Comparison of ENCODE assay signal across 8 mouse cellular contexts in genomic region chrX:85574182-85574541, GRCm38 (mm10). TPM values are rescaled to one million over a fixed set of nuclear protein-coding genes. Genes with fewer than 3 reads are reported as not detected.
DNase-seq lines count a peak whose midpoint lies in the region; ATAC-seq and TF ChIP-seq lines count a peak whose summit lies in the region.

No protein-coding gene starts in this region.

- H3K9me3 ChIP-seq in heart, embryonic 10.5 days, result no peaks in the 10 kb centered on the region
- H3K9me3 ChIP-seq in liver, embryonic 15.5 days (replicated peaks), result no peaks in the 10 kb centered on the region

- peak overlapping the region; percentile 63 for H3K4me2 ChIP-seq in liver, embryonic 15.5 days

- peak overlapping the region; percentile 74 for H3K4me3 ChIP-seq in heart, embryonic 10.5 days
- peak overlapping the region; percentile 78 for H3K4me3 ChIP-seq in liver, embryonic 15.5 days (replicated peaks)
- H3K4me3 ChIP-seq in olfactory bulb, adult 2 months (ENCODE audit: insufficient read depth, low read depth, low read length), result peak overlapping the region; percentile 86

- no peak for TF ChIP-seq CTCF in brain, embryonic 14.5 days (IDR thresholded peaks at IDR 0.05; ENCODE audit: borderline replicate concordance, extremely low read depth, insufficient read depth, insufficient read length)
- TF ChIP-seq CTCF in olfactory bulb, adult 2 months (IDR thresholded peaks at IDR 0.05; ENCODE audit: insufficient read depth, low read depth, low read length), result no peak

- DNase-seq in heart, embryonic 10.5 days (ENCODE audit: low spot score), result peak; percentile 75
- DNase-seq in heart, postnatal 25 days (ENCODE audit: low spot score), result no peak
- DNase-seq in A20 (ENCODE audit: low read depth, low spot score), result peak; percentile 53
- DNase-seq in brain, embryonic 14.5 days (ENCODE audit: low read depth), result peak; percentile 31
- DNase-seq in heart, postnatal 4 days, result peak; percentile 17
- DNase-seq in layer of hippocampus, postnatal 14 days (ENCODE audit: low spot score in 2 of 2), result no peak

- intact Hi-C loops in heart, postnatal 25 days (cut with DNase I), result no loop called here

- ATAC-seq in liver, embryonic 15.5 days (ENCODE audit: insufficient read depth), result peak; percentile 56

- no peak for TF ChIP-seq POLR2A in brain, embryonic 14.5 days (IDR thresholded peaks at IDR 0.05; ENCODE audit: borderline replicate concordance, extremely low read depth, insufficient read depth, insufficient read length, poor library complexity, severe bottlenecking)
- TF ChIP-seq POLR2A in olfactory bulb, adult 2 months (IDR thresholded peaks at IDR 0.05; ENCODE audit: insufficient read depth, low read depth, low read length), result no peak

- peaks cover 7% of the 10 kb centered on the region; the same call in 1 of the 2 replicates for H3K27me3 ChIP-seq in heart, embryonic 10.5 days (ENCODE audit: insufficient read depth, poor library complexity, severe bottlenecking)
- H3K27me3 ChIP-seq in liver, embryonic 15.5 days, result peaks cover 5% of the 10 kb centered on the region

- peak overlapping the region; percentile 88 for H3K9ac ChIP-seq in liver, embryonic 15.5 days

- 0 out of 2 replicates have a peak, but pooled peaks cover 3% of the 10 kb centered on the region for H3K4me1 ChIP-seq in heart, embryonic 10.5 days
- peaks cover 18% of the 10 kb centered on the region for H3K4me1 ChIP-seq in liver, embryonic 15.5 days (replicated peaks)
- peaks cover 2% of the 10 kb centered on the region; the same call in 1 of the 2 replicates for H3K4me1 ChIP-seq in olfactory bulb, adult 2 months (ENCODE audit: control insufficient read depth, insufficient read depth, low read length)

- no peaks in the 10 kb centered on the region for H3K36me3 ChIP-seq in heart, embryonic 10.5 days
- H3K36me3 ChIP-seq in liver, embryonic 15.5 days (replicated peaks), result no peaks in the 10 kb centered on the region

- H3K27ac ChIP-seq in heart, embryonic 10.5 days, result peak overlapping the region; percentile 91
- H3K27ac ChIP-seq in liver, embryonic 15.5 days (replicated peaks), result peak overlapping the region; percentile 94
- H3K27ac ChIP-seq in olfactory bulb, adult 2 months (ENCODE audit: insufficient read depth, low read depth, low read length), result no peak overlapping the region

- WGBS in heart, embryonic 10.5 days, result 16% methylated on average over 30 of the region's 34 CpGs
- 8% methylated on average over 28 of the region's 34 CpGs for WGBS in liver, embryonic 15.5 days (ENCODE audit: insufficient replicate concordance)
- 23% methylated on average over 34 of the region's 34 CpGs for WGBS in olfactory bulb, adult 2 months

RNA-seq across cellular contexts. Expression of gene Tab3, which starts 0.3 kb away (rescaled TPM):
- 5.6 and 5.9 TPM in 2 replicates for polyA plus RNA-seq in heart, embryonic 10.5 days (2016; fragmentation: Nextera tagmentation; extraction: Ambion mirVana)
- total RNA-seq in heart, postnatal 25 days (2021), result 1 to 10 TPM; 6.6 to 7.5 TPM
- 9.3 and 12.8 TPM in 2 replicates for polyA plus RNA-seq in brain, embryonic 14.5 days (2012; rRNA removed)
- total RNA-seq in heart, postnatal 4 days (2021), result 10 to 100 TPM; 10.2 to 12.7 TPM
- 7.3 and 8.2 TPM in 2 replicates for polyA plus RNA-seq in liver, embryonic 15.5 days (2015; fragmentation: Nextera tagmentation; extraction: Ambion mirVana)
- polyA plus RNA-seq in olfactory bulb, adult 2 months (2012; ENCODE audit: insufficient read depth, insufficient read length, low replicate concordance, missing spikeins), result not detected in 2 replicates
- 10 to 100 TPM; 15.2 to 15.6 TPM for total RNA-seq in layer of hippocampus, postnatal 14 days (2021)

Comparison
In these comparisons a context has a peak if more than half of its experiments do, and no peak if none do; other contexts are left out.
1. DNase-seq: peak in heart, embryonic 10.5 days (single experiment), A20 (single experiment), brain, embryonic 14.5 days (single experiment) and heart, postnatal 4 days (single experiment); none in heart, postnatal 25 days (single experiment) and layer of hippocampus, postnatal 14 days (0 of 2).
2. Peak in every context shown above with its lines, with median percentiles within 50 percentile points of each other: H3K4me3 ChIP-seq.